Mouse (Mus musculus): Measurements from ENCODE around the gene Zbtb41.

- no peak for TF ChIP-seq CTCF (IDR thresholded peaks at IDR 0.05; ENCODE audit: low read depth, low read length)
- TF ChIP-seq POLR2A (IDR thresholded peaks at IDR 0.05; ENCODE audit: insufficient read depth, low read length) = no peak
- no peak for TF ChIP-seq EP300 (IDR thresholded peaks at IDR 0.05; ENCODE audit: insufficient read depth, low read depth, low read length)
Measured at GRCm38 (mm10) chr1:139391747-139392146, 30.3 kb upstream of the Zbtb41 start.
